Mouse (Mus musculus) right cerebral cortex, postnatal 14 days (tissue): ENCODE measurements around the gene Kncn.

Experiments used
- DNase-seq: peaks from one replicate; pipeline ENCODE4 v3.0.0; 2022

Gene Kncn

GRCm38 (mm10) chr4:115881183-115881582, 3.0 kb upstream of the Kncn start:
- peak; percentile 53 for DNase-seq

- DNase-seq, result no peak
These were observed 2.0 kb upstream of the Kncn start for GRCm38 (mm10) chr4:115882195-115882594.

- DNase-seq, result peak; percentile 34
These were observed 1.6 kb downstream of the Kncn start for GRCm38 (mm10) chr4:115885846-115886245.

- DNase-seq, result no peak
These were observed 2.7 kb downstream of the Kncn start for GRCm38 (mm10) chr4:115886875-115887274.

- DNase-seq, result no peak
These were observed 5.9 kb downstream of the Kncn start for GRCm38 (mm10) chr4:115890066-115890465.

- DNase-seq, result no peak
These were observed 6.4 kb downstream of the Kncn start, which contains the start of gene 6430628N08Rik for GRCm38 (mm10) chr4:115890553-115890952. TSS of gene 6430628N08Rik (plus strand) at chr4:115890665.

- no peak for DNase-seq
These were observed 10.1 kb downstream of the Kncn start for GRCm38 (mm10) chr4:115894281-115894680.

- DNase-seq, result peak; percentile 34
These were observed 13.9 kb downstream of the Kncn start for GRCm38 (mm10) chr4:115897901-115898631.

GRCm38 (mm10) chr4:115902816-115903215, 18.6 kb downstream of the Kncn start:
- DNase-seq, result peak; percentile 89

GRCm38 (mm10) chr4:115904375-115904774, 20.2 kb downstream of the Kncn start:
- no peak for DNase-seq

GRCm38 (mm10) chr4:115905701-115906100, 21.5 kb downstream of the Kncn start:
- no peak for DNase-seq

- DNase-seq, result no peak
These were observed 22.6 kb downstream of the Kncn start for GRCm38 (mm10) chr4:115906791-115907190.

- no peak for DNase-seq
These were observed 23.8 kb downstream of the Kncn start for GRCm38 (mm10) chr4:115907994-115908393.

- DNase-seq, result no peak
These were observed 24.4 kb downstream of the Kncn start for GRCm38 (mm10) chr4:115908641-115909040.

GRCm38 (mm10) chr4:115911586-115911985, 27.4 kb downstream of the Kncn start:
- no peak for DNase-seq

- DNase-seq, result no peak
These were observed 35.7 kb downstream of the Kncn start for GRCm38 (mm10) chr4:115919911-115920310.

- no peak for DNase-seq
These were observed 38.5 kb downstream of the Kncn start for GRCm38 (mm10) chr4:115922688-115923087.

- no peak for DNase-seq
These were observed 39.2 kb downstream of the Kncn start for GRCm38 (mm10) chr4:115923262-115923880.

GRCm38 (mm10) chr4:115927637-115928036, 43.4 kb downstream of the Kncn start:
- DNase-seq, result no peak

GRCm38 (mm10) chr4:115931556-115932088, 47.4 kb downstream of the Kncn start:
- no peak for DNase-seq

GRCm38 (mm10) chr4:115935835-115936581, 51.8 kb downstream of the Kncn start:
- no peak for DNase-seq

GRCm38 (mm10) chr4:115936646-115937045, 52.4 kb downstream of the Kncn start:
- no peak for DNase-seq
